Mouse (Mus musculus) frontal cortex, adult (tissue): ENCODE measurements at regions not wholly inside any gene's neighbourhood (a gene's known extent, or its start where the extent isn't known, plus 50 kb on each side); places are given as distances from the start of the nearest gene placed in this dataset.

Experiments
- ATAC-seq: cut with Nextera tagmentation; 2 replicates; pipeline ENCODE4 v1.9.2; 2017; ENCODE audit warnings: mild to moderate bottlenecking, moderate library complexity, mixed read lengths; ENCODE audit not compliant: low TSS enrichment

GRCm38 (mm10) chr12:51024057-51024743 is 323.7 kb upstream of the G2e3 start:
- ATAC-seq, result no peak

- ATAC-seq, result no peak
These were observed 329.7 kb upstream of the G2e3 start for GRCm38 (mm10) chr12:51018185-51018584.

DNA sequence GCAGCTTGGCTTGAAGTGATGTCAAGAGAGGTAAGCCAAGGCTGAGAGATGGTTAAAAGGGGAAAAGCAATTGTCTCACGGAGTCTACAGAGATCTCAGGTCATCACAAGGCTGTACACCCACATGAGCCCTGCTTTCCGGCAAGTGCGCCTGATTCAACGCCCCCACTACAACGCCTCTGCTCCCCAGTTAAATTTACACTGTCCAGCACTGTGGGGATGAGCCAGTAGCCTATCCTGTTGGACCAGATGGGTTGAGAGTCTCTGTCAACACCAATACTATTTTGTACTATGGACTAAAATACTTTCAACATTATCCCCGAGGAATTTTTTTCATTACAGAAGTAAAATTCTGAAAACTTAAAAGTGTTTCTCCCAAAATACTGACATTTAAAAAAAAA is 331.8 kb upstream of the G2e3 start:
- ATAC-seq, result peak; percentile 94

GRCm38 (mm10) chr12:51009644-51010043 is 338.2 kb upstream of the G2e3 start:
- ATAC-seq, result no peak

GRCm38 (mm10) chr12:51001722-51002592 is 345.9 kb upstream of the G2e3 start:
- ATAC-seq, result peak; percentile 56

- ATAC-seq, result no peak
These were observed 346.8 kb upstream of the G2e3 start for GRCm38 (mm10) chr12:51001096-51001495.

DNA sequence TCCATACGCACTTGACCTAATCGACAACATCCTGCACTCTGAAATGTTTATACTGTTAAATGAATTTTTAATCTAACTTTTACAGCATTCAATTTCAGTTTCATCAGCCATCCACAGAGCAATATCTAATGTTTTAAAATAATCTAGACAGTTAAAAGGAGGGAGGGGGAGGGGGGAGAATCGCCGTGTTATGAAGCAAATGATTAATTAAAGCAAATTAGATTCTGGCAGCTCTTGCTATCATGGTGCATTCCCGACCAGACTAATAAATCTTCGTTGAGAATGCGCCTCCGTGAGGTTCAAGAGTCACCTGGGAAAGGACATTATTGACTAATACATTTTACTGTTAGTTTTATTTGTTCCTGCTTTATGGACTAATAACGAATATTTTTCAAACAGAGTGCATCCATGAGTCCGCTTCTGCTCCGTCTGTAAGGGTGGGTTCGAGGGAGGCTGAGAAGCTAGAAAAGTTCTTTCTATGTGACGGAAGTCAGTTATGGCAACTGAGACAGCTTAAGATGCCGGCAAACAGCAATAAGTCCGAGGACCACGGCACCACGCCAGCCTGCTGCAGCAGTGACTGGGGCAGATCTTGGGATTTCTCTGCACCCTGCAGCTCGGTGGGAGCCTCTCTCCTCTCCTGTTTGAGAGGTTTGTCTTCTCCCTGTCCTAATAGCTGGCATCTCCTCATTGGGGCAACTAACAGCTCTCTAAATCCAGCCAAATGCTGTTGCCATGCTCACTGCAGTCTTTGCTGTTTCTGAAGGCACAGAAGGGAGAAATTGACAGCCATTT is 347.4 kb upstream of the G2e3 start:
- no peak for ATAC-seq

- ATAC-seq, result peak; percentile 83
These were observed 348.3 kb upstream of the G2e3 start for GRCm38 (mm10) chr12:50999295-51000237.

GRCm38 (mm10) chr12:50995664-50996063 is 346.8 kb upstream of the Prkd1 start:
- ATAC-seq, result no peak

- ATAC-seq, result peak; percentile 64
These were observed 340.8 kb upstream of the Prkd1 start for GRCm38 (mm10) chr12:50989561-50990325.

DNA sequence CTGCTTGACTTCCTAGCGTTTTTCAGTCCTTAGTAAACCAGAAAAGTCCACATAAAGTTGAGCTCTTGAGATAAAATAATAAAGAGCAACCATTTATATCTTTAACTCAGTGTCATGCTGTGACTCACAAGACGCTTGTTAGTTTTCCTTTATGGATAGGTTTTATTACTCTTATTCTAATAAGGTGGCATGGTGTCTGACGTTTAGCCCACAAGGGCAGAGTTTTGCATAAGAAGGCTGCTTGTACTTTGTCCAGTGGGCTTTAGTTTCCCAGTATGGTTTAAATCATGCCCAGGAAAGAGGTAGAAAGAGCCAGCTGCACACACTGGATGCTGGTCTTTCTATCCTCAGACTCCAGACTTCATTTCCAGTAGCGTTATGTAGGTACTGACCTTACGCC is 332.4 kb upstream of the Prkd1 start:
- no peak for ATAC-seq

- ATAC-seq, result no peak
These were observed 331.9 kb upstream of the Prkd1 start for GRCm38 (mm10) chr12:50980800-50981199.

DNA sequence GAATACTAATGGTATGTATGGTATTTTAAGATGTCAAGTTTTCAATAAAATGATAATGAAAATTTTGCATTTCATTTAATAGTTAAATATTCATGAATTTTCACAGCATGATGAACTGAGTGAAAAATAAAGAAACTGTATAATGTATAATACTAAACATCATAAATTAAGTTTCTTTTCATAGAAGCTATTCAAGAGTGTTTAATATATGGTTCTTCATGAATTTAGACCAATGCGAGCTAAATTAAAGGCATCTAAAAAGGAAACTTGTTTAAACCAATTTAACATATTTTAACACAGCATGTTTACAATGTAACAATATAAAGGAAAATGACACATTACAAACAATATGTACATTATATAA is 321.8 kb upstream of the Prkd1 start:
- ATAC-seq, result no peak

- no peak for ATAC-seq
These were observed 321.2 kb upstream of the Prkd1 start for GRCm38 (mm10) chr12:50969887-50970758.

DNA sequence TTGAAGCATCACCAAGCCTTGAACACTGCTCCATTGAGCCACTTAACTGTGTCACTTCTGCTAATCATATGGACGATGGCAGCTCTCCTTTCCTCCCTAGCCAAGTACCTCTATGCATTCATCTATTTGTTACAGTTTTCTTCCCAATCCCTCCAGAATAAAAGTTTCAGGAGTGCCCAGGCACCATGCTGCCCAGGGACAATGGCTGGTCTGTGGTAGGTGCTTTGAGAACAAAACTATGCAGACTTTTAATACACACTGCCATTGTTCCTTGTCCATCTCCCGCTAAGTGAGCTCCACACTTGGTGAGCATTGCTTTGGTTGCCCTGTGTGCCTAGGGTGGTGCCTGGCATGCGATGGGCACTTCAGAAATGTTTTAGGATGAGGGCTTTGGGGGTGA is 320.5 kb upstream of the Prkd1 start:
- no peak for ATAC-seq

DNA sequence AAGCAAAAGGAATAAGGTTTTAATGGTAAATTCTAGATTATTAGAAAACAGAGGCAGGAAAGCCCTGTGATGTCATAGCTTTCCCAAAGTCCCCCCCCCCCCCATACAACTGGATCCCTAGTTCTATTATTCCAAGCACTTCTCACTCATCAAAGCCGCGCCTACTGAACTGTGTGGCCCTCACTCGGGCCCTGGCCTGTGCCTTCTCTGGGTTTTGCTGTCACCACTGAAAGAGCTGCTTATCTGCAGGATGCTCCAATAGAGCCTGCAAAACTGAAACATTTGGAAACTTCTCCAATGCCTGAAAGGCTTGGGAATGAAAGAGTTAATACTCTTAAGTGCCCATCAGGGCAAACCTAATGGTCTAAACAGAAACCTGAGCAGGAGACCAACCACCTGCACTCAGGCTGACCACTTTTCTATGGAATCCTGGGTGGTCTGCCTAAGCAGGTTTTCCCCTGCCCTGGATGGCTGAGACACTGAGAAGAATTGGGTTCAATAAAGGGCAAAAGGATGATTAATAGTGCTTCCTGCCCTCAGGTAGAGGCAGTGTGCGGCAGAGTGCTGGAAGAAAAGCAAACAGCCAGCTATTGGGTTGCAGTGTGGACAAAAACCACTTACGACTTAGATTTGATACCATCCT is 318.4 kb upstream of the Prkd1 start:
- ATAC-seq, result no peak

GRCm38 (mm10) chr12:50953971-50954370 is 305.1 kb upstream of the Prkd1 start:
- no peak for ATAC-seq

- ATAC-seq, result peak; percentile 66
These were observed 298.1 kb upstream of the Prkd1 start for GRCm38 (mm10) chr12:50947035-50947434.
